Mouse (Mus musculus) cortical plate, adult 2 months (tissue): ENCODE data around the gene Clhc1.

Experiments
- CTCF ChIP-seq: fragments of 200-500 bp; IDR thresholded peaks from 2 replicates; pipeline ENCODE4 v1.5.1; 2011; ENCODE audit warnings: mild to moderate bottlenecking, control low read depth, low read length; ENCODE audit not compliant: insufficient read depth; ENCODE audit errors: extremely low read depth
- POLR2A ChIP-seq: fragments of 200-500 bp; IDR thresholded peaks from 2 replicates; pipeline ENCODE4 v1.6.1; 2011; ENCODE audit warnings: mild to moderate bottlenecking, low read length, control low read depth; ENCODE audit not compliant: insufficient read depth; ENCODE audit errors: extremely low read depth

DNA sequence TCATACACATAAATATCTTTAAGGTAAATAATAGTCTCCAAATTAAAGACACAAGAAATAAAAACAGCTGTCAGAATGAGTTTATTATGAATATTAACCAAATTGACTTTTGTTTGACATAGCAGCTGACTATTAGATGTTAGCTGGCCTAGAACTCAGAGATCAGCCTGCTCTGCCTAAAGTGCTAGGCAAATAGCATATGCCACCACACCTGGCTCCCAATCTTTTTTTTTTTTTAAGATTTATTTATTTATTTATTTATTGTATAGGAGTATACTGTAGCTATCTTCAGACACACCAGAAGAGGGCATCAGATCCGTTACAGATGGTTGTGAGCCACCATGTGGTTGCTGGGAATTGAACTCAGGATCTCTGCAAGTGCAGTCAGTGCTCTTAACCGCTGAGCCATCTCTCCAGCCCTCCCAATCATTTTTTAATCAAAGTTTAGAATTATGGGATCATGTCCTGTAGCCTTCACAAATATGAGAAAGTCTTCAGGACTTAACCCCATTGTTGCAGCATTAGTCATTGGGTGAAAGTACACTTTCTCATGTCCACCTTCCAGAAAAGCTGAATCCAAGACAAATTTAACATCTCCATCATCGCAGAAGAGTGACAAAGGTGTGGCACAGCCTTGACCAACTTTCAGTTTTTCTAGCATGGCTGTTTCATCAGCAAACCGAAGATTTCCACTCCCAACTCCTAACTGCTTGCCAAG lies 34.8 kb upstream of the Clhc1 start:
- TF ChIP-seq POLR2A, result no peak
- no peak for TF ChIP-seq CTCF
